Mouse (Mus musculus) spleen, adult 2 months (tissue): Measurements from ENCODE around the gene Fance.

Experiments
- CTCF ChIP-seq: fragments of 200-500 bp; IDR thresholded peaks from 2 replicates; pipeline ENCODE4 v1.5.1; 2011; ENCODE audit warnings: mild to moderate bottlenecking, inconsistent platforms; ENCODE audit not compliant: insufficient read depth, insufficient read length, insufficient replicate concordance; ENCODE audit errors: extremely low read depth
- POLR2A ChIP-seq: fragments of 200-500 bp; IDR thresholded peaks from 2 replicates; pipeline ENCODE4 v1.6.1; 2011; ENCODE audit warnings: low read depth, low read length, inconsistent platforms

- TF ChIP-seq POLR2A (no peak), CTCF (peak; percentile 27; the same call in 1 of the 2 replicates)
These were observed 25.3 kb upstream of the Fance start for GRCm38 (mm10) chr17:28287980-28288379.
